Mouse (Mus musculus): ENCODE data around the gene Ros1. TPM values are rescaled to one million over a fixed set of nuclear protein-coding genes. Genes with fewer than 3 reads are reported as not detected.
A peak's percentile ranks its signal among the peaks of the same experiment; 100 is the strongest.

Gene Ros1
- polyA plus RNA-seq (2016; fragmentation: Nextera tagmentation; extraction: Ambion mirVana), result not detected in 2 replicates

DNA sequence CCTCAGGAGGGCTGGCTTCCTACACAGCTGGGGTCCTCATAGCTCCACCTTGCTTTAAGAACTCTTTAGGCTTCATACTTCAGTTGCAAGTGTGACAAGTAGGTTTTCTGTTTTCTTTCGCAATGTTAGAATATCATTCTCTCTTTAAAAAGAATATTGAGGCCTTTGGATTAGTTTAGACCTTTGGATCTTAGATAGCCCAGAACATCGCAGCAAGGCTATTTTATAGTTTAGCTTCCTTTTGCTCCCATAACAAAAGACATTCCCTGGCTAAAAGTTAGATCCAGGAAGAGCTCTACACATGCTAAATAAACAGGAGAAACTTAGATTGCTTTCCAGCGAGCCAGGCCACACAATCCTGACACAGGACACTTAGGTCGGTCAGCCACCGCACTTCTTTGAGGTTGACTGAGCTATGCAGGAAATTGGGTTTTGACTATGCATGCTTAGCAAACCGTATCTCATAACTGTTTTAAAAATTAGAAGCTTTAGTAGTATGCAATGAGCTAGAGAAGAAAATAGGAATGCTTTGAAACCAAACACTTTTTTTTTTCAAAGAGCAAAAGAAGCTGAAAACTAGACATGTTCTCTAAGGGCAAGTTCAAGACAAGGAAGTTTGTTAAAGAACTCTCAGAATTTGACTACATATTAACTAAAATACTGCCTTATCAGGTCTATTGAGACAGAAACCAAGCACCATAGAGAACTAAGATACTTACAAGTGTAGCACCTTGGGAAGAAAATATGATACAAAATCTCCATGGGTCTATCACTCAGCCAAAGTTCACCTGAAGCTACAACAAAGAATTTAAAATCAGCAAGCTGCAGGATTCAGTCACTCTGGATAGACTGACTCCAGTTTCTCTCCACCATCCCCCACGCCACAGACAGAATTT, at the start of gene Ros1:
Ros1 (minus strand) TSS at position 288 of the 896 bp plus-strand sequence.
- Histone ChIP-seq H3K9ac (no peak within 1 kb of the TSS), H3K4me3 (no peak within 1 kb of the TSS), H3K4me1 (no peaks in the 10 kb centered on the region), H3K36me3 (no peaks in the 10 kb centered on the region), H3K27me3 (no peaks in the 10 kb centered on the region), H3K9me3 (replicated peaks) (0 out of 2 replicates have a peak, but pooled peaks cover 3% of the 10 kb centered on the region), H3K4me2 (replicated peaks) (no peak within 1 kb of the TSS), H3K27ac (no peak within 1 kb of the TSS)
- WGBS, result 78% methylated on average over 7 of the region's 7 CpGs
- no peak for ATAC-seq (ENCODE audit: low FRiP score)

GRCm38 (mm10) chr10:52242680-52243323, 47.8 kb upstream of the Ros1 start:
- WGBS, result 50% methylated on average over 7 of the region's 7 CpGs

DNA sequence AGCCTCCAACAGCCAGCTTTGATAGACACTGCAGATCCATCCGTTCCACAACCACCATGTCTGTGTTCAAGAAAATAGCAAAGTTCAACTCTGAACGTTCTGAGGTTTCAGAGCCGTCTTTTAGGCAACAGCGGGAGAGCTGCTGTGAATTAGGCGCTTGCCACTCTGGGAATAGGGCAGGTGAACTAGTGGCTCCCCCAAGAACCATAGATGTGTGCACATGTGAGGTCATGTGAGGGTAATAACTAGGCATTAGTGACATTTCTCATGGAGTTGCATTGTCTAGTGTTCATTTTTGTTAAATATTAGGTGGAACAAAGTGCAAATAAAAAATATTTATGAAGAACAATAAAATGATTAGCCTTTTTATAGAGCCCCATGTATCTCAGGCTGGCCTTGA, 47.0 kb upstream of the Ros1 start:
- H3K27me3 ChIP-seq, result no peaks in the 10 kb centered on the region
- WGBS, result 94% methylated on average over 5 of the region's 5 CpGs
- no peak overlapping the region for H3K9ac ChIP-seq
- no peaks in the 10 kb centered on the region for H3K36me3 ChIP-seq
- ATAC-seq (ENCODE audit: low FRiP score), result no peak
- 0 out of 2 replicates have a peak, but pooled peaks cover 4% of the 10 kb centered on the region for H3K9me3 ChIP-seq (replicated peaks)
- no peak overlapping the region for H3K27ac ChIP-seq
- peaks cover 5% of the 10 kb centered on the region; the same call in 1 of the 2 replicates for H3K4me1 ChIP-seq
- H3K4me3 ChIP-seq, result no peak overlapping the region
- no peak overlapping the region for H3K4me2 ChIP-seq (replicated peaks)

More at GRCm38 (mm10) chr10:52242680-52243323, 47.8 kb upstream of the Ros1 start:
- no peaks in the 10 kb centered on the region for H3K27me3 ChIP-seq
- no peak for ATAC-seq (ENCODE audit: low FRiP score)
- H3K4me3 ChIP-seq, result no peak overlapping the region
- peaks cover 5% of the 10 kb centered on the region; the same call in 1 of the 2 replicates for H3K4me1 ChIP-seq
- H3K9me3 ChIP-seq (replicated peaks), result 0 out of 2 replicates have a peak, but pooled peaks cover 4% of the 10 kb centered on the region
- H3K9ac ChIP-seq, result no peak overlapping the region
- H3K4me2 ChIP-seq (replicated peaks), result no peak overlapping the region
- H3K36me3 ChIP-seq, result no peaks in the 10 kb centered on the region
- no peak overlapping the region for H3K27ac ChIP-seq

DNA sequence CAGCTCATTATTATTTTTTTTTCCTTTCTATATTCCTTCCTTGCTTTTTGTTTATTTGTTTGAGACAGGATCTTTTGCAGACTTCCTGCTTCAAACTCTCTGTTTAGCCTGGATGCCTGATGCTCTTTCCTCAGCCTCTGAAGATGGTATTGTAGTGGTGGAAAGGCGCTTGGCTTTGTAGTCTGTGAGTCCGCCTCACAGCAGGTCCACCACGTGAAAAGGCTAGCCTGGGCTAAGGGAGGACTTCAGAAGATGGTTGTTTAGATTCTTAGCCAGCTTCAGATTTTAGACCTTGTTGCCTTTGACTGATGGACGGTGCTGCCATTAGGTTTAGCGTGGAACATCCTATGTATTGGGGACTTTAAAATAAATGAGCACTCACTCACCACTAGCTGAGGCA, 40.4 kb upstream of the Ros1 start:
- Histone ChIP-seq H3K4me3 (no peak overlapping the region), H3K36me3 (no peaks in the 10 kb centered on the region), H3K4me1 (peaks cover 7% of the 10 kb centered on the region), H3K9me3 (replicated peaks) (no peaks in the 10 kb centered on the region), H3K9ac (no peak overlapping the region), H3K4me2 (replicated peaks) (peak overlapping the region; percentile 87; the same call in 1 of the 2 replicates), H3K27ac (no peak overlapping the region), H3K27me3 (0 out of 2 replicates have a peak, but pooled peaks cover 6% of the 10 kb centered on the region)
- 87% methylated on average over 5 of the region's 5 CpGs for WGBS
- no peak for ATAC-seq (ENCODE audit: low FRiP score)

GRCm38 (mm10) chr10:52234654-52234981, 39.6 kb upstream of the Ros1 start:
- ATAC-seq (ENCODE audit: low FRiP score), result no peak
- 23% methylated on average over 7 of the region's 7 CpGs for WGBS
- Histone ChIP-seq H3K27ac (no peak overlapping the region), H3K4me3 (peak overlapping the region; percentile 86), H3K27me3 (0 out of 2 replicates have a peak, but pooled peaks cover 6% of the 10 kb centered on the region), H3K36me3 (no peaks in the 10 kb centered on the region), H3K4me2 (replicated peaks) (peak overlapping the region; percentile 87), H3K9me3 (replicated peaks) (no peaks in the 10 kb centered on the region), H3K4me1 (peaks cover 7% of the 10 kb centered on the region), H3K9ac (peak overlapping the region; percentile 88; the same call in 1 of the 2 replicates)

DNA sequence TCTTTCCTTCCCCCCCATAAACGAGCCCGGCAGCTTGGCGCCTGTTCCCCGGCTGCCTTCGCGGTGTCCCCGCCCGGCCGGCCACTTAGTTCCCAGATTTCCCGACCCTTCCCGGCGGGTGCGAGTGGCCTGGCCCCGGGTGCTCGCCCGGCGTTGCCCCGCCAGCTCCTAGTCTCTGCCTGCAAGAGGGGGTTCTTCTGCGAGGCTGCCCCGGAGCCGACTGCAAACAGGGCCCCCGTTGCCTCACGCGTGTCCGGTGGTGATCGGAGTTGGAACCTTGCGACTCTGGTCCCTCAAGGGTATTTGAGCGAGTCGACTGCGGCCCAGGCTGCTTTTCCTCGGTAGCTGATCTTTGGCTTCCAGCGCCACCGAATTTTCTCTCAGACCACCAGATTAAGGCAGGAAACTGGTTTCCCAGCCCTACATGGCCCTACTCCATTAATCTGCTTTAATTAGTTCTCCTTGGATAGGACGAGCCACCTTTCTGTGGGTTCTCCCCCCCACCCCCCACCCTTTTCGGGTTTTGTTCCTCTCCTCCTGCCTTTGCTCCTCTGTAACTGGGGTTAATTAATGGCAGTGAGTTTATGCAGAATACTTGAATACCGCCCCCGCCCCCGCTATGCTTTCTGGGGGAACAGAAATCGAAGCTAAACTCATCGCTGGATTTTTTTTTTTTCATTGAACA, 39.1 kb upstream of the Ros1 start:
- peak overlapping the region; percentile 66; the same call in 1 of the 2 replicates for H3K27ac ChIP-seq

DNA sequence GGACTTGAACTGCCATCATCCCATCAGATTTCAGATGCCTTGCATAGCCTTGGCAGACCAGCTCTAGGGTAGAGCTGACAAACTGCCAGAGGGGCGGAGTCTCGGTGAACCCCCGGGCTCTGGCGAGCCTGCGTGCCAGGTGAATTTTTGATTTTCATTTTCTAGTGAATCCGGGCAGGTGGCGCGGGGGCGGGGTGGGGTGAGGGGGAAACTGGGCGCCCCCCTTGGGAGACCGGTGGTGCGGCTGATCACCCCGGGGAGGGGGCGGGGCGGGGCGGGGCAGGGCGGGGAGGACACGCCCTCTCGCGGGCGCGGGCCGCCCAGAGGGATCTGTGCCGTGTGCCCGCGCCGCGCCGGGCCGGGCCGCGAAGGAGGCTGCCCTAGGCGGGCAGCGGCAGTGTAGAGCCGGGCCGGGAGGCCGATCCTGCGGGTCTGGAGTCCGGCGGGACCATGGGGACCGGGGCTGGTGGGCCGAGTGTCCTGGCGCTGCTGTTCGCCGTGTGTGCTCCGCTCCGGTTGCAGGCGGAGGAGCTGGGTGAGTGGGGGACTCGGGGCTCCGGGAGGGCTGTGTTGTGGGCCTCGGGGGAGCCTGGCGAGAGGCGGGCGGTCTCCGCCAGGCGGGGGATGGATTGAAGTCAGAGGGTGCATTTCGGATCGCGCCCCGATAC, 38.4 kb upstream of the Ros1 start, which contains the start of gene Dcbld1:
Dcbld1 (plus strand) TSS at position 319 of the 668 bp plus-strand sequence.
- Histone ChIP-seq H3K27ac (peak within 1 kb of the TSS; percentile 66), H3K4me2 (replicated peaks) (peak within 1 kb of the TSS; percentile 87), H3K9ac (peak within 1 kb of the TSS; percentile 88), H3K9me3 (replicated peaks) (no peaks in the 10 kb centered on the region), H3K27me3 (0 out of 2 replicates have a peak, but pooled peaks cover 6% of the 10 kb centered on the region), H3K4me3 (peak within 1 kb of the TSS; percentile 86), H3K4me1 (peaks cover 7% of the 10 kb centered on the region), H3K36me3 (no peaks in the 10 kb centered on the region)
- peak; percentile 96 for ATAC-seq (ENCODE audit: low FRiP score)
- under 1% methylated on average over 51 of the region's 60 CpGs for WGBS

More for the DNA sequence above, 39.1 kb upstream of the Ros1 start:
- H3K36me3 ChIP-seq, result no peaks in the 10 kb centered on the region
- peak overlapping the region; percentile 87 for H3K4me2 ChIP-seq (replicated peaks)
- H3K4me3 ChIP-seq, result peak overlapping the region; percentile 86
- WGBS, result under 1% methylated on average over 40 of the region's 40 CpGs
- H3K9ac ChIP-seq, result peak overlapping the region; percentile 88
- 0 out of 2 replicates have a peak, but pooled peaks cover 6% of the 10 kb centered on the region for H3K27me3 ChIP-seq
- peaks cover 7% of the 10 kb centered on the region for H3K4me1 ChIP-seq
- no peaks in the 10 kb centered on the region for H3K9me3 ChIP-seq (replicated peaks)
- peak; percentile 68 for ATAC-seq (ENCODE audit: low FRiP score)

GRCm38 (mm10) chr10:52232196-52233176, 37.4 kb upstream of the Ros1 start:
- 19% methylated on average over 21 of the region's 21 CpGs for WGBS
- peak; percentile 21 for ATAC-seq (ENCODE audit: low FRiP score)
- H3K27me3 ChIP-seq, result 0 out of 2 replicates have a peak, but pooled peaks cover 6% of the 10 kb centered on the region
- H3K4me1 ChIP-seq, result peaks cover 7% of the 10 kb centered on the region
- H3K4me2 ChIP-seq (replicated peaks), result peak overlapping the region; percentile 87
- H3K36me3 ChIP-seq, result no peaks in the 10 kb centered on the region
- H3K9ac ChIP-seq, result no peak overlapping the region
- peak overlapping the region; percentile 86 for H3K4me3 ChIP-seq
- no peaks in the 10 kb centered on the region for H3K9me3 ChIP-seq (replicated peaks)
- no peak overlapping the region for H3K27ac ChIP-seq

- Histone ChIP-seq H3K9me3 (replicated peaks) (no peaks in the 10 kb centered on the region), H3K4me3 (no peak overlapping the region), H3K36me3 (no peaks in the 10 kb centered on the region), H3K4me2 (replicated peaks) (no peak overlapping the region), H3K9ac (no peak overlapping the region), H3K27me3 (no peaks in the 10 kb centered on the region), H3K4me1 (no peaks in the 10 kb centered on the region), H3K27ac (no peak overlapping the region)
- no peak for ATAC-seq (ENCODE audit: low FRiP score)
- 81% methylated on average over 3 of the region's 3 CpGs for WGBS
Measured at GRCm38 (mm10) chr10:52219600-52219999, 24.6 kb upstream of the Ros1 start.

- H3K27ac ChIP-seq, result no peak overlapping the region
- H3K9ac ChIP-seq, result no peak overlapping the region
- H3K4me3 ChIP-seq, result no peak overlapping the region
- ATAC-seq (ENCODE audit: low FRiP score), result 0 out of 2 replicates have a peak, but pooled peaks have one; percentile 61
- no peaks in the 10 kb centered on the region for H3K9me3 ChIP-seq (replicated peaks)
- H3K4me2 ChIP-seq (replicated peaks), result no peak overlapping the region
- H3K36me3 ChIP-seq, result no peaks in the 10 kb centered on the region
- H3K4me1 ChIP-seq, result no peaks in the 10 kb centered on the region
- H3K27me3 ChIP-seq, result no peaks in the 10 kb centered on the region
- WGBS, result 55% methylated on average over 7 of the region's 7 CpGs
Measured at GRCm38 (mm10) chr10:52217564-52217934, 22.5 kb upstream of the Ros1 start.

Data from hindbrain, embryonic 12.5 days (tissue).